Mouse (Mus musculus): Measurements from ENCODE around the gene Tgfbrap1.

GRCm38 (mm10) chr1:43112882-43113281 is 14.4 kb upstream of the Tgfbrap1 start:
- TF ChIP-seq POLR2A (IDR thresholded peaks at IDR 0.05; ENCODE audit: insufficient read depth, low read depth, low read length), result no peak
- TF ChIP-seq CTCF (IDR thresholded peaks at IDR 0.05; ENCODE audit: insufficient read depth, low read depth, low read length), result no peak
